Mouse (Mus musculus) CD8-positive naive resting alpha-beta T cell, adult 2 months (primary cell): Measurements from ENCODE around the gene Kif2a.
"Not testable (repeated sequence)": the region's sequence is repeated elsewhere in the genome, so short reads cannot be mapped to it uniquely, and the experiment has no call there.

Experiments
- DNase-seq, 2 experiments: peaks; one replicate each; pipeline ENCODE4 v3.0.0; 2022; ENCODE audit warnings: low read depth in 2 of 2, low spot score in 2 of 2

The Kif2a gene

GRCm38 (mm10) chr13:106936256-106937137 is 85.4 kb downstream of the Kif2a start, which contains the start of gene Ipo11:
Gene Ipo11, minus strand, starts transcription at chr13:106936958.
- peak; percentile 72 to 82 for DNase-seq

- DNase-seq, result no peak
Observed at GRCm38 (mm10) chr13:106935871-106936255, 86.1 kb downstream of the Kif2a start.

GRCm38 (mm10) chr13:106929201-106929600 is 92.7 kb downstream of the Kif2a start:
- DNase-seq, result no peak

- DNase-seq, result no peak
Observed at GRCm38 (mm10) chr13:106928296-106928695, 93.6 kb downstream of the Kif2a start.

- not testable (repeated sequence) for DNase-seq
Observed at GRCm38 (mm10) chr13:106925921-106926320, 96.0 kb downstream of the Kif2a start.

- no peak for DNase-seq
Observed at GRCm38 (mm10) chr13:106918322-106919050, 103.4 kb downstream of the Kif2a start.

- no peak for DNase-seq
Observed at GRCm38 (mm10) chr13:106913125-106913736, 108.7 kb downstream of the Kif2a start.

GRCm38 (mm10) chr13:106910096-106910495 is 111.8 kb downstream of the Kif2a start:
- no peak for DNase-seq
